Mouse (Mus musculus): ENCODE results near the gene Olfr148. TPM values are rescaled to one million over a fixed set of nuclear protein-coding genes. Genes with fewer than 3 reads are reported as not detected.

Olfr148 gene
- not detected in 2 replicates for polyA plus RNA-seq (2012; rRNA removed; ENCODE audit: low replicate concordance)

GRCm38 (mm10) chr9:39610355-39610754 lies at the start of gene Olfr148:
Gene Olfr148, plus strand, starts transcription at chr9:39610655.

GRCm38 (mm10) chr9:39575469-39575868 lies 35.0 kb upstream of the Olfr148 start, which contains the start of gene Olfr959:
Gene Olfr959, minus strand, starts transcription at chr9:39575569.

GRCm38 (mm10) chr9:39603999-39604453 lies 6.4 kb upstream of the Olfr148 start, which contains the start of gene AW551984:
Gene AW551984, minus strand, starts transcription at chr9:39604403.

GRCm38 (mm10) chr9:39621073-39621472 lies 10.6 kb downstream of the Olfr148 start, which contains the start of gene Olfr960:
Gene Olfr960, plus strand, starts transcription at chr9:39621373.

GRCm38 (mm10) chr9:39644785-39645184 lies 34.3 kb downstream of the Olfr148 start, which contains the start of gene Olfr961:
Gene Olfr961, plus strand, starts transcription at chr9:39645085.

Other genes with a start within 250 kb of the Olfr148 start
- not detected in 2 replicates for gene Olfr951, start 223.2 kb upstream of the Olfr148 start, polyA plus RNA-seq (2012; rRNA removed; ENCODE audit: low replicate concordance)
- gene Olfr952, start 183.5 kb upstream of the Olfr148 start, polyA plus RNA-seq (2012; rRNA removed; ENCODE audit: low replicate concordance) = not detected in 2 replicates
- not detected in 2 replicates for gene Olfr954, start 154.0 kb upstream of the Olfr148 start, polyA plus RNA-seq (2012; rRNA removed; ENCODE audit: low replicate concordance)
- gene Olfr955, start 138.7 kb upstream of the Olfr148 start, polyA plus RNA-seq (2012; rRNA removed; ENCODE audit: low replicate concordance) = not detected in 2 replicates
- gene Olfr44, start 116.7 kb upstream of the Olfr148 start, polyA plus RNA-seq (2012; rRNA removed; ENCODE audit: low replicate concordance) = not detected in 2 replicates
- gene Olfr957, start 94.8 kb upstream of the Olfr148 start, polyA plus RNA-seq (2012; rRNA removed; ENCODE audit: low replicate concordance) = not detected in 2 replicates
- gene Olfr958, start 56.6 kb upstream of the Olfr148 start, polyA plus RNA-seq (2012; rRNA removed; ENCODE audit: low replicate concordance) = not detected in 2 replicates
- not detected in 2 replicates for gene Olfr959, start 35.1 kb upstream of the Olfr148 start, polyA plus RNA-seq (2012; rRNA removed; ENCODE audit: low replicate concordance)
- 0.30 and 1.8 TPM in 2 replicates for gene AW551984, start 6.3 kb upstream of the Olfr148 start, polyA plus RNA-seq (2012; rRNA removed; ENCODE audit: low replicate concordance)
- gene Olfr960, start 10.7 kb downstream of the Olfr148 start, polyA plus RNA-seq (2012; rRNA removed; ENCODE audit: low replicate concordance) = not detected in 2 replicates
- gene Olfr961, start 34.4 kb downstream of the Olfr148 start, polyA plus RNA-seq (2012; rRNA removed; ENCODE audit: low replicate concordance) = not detected in 2 replicates
- gene Olfr963, start 56.5 kb downstream of the Olfr148 start, polyA plus RNA-seq (2012; rRNA removed; ENCODE audit: low replicate concordance) = not detected in 2 replicates
- gene Olfr149, start 96.5 kb downstream of the Olfr148 start, polyA plus RNA-seq (2012; rRNA removed; ENCODE audit: low replicate concordance) = not detected in 2 replicates
- not detected in 2 replicates for gene Olfr965, start 100.7 kb downstream of the Olfr148 start, polyA plus RNA-seq (2012; rRNA removed; ENCODE audit: low replicate concordance)
- not detected in 2 replicates for gene Olfr150, start 120.3 kb downstream of the Olfr148 start, polyA plus RNA-seq (2012; rRNA removed; ENCODE audit: low replicate concordance)
- gene Olfr967, start 135.6 kb downstream of the Olfr148 start, polyA plus RNA-seq (2012; rRNA removed; ENCODE audit: low replicate concordance) = not detected in 2 replicates
- gene Olfr968, start 172.6 kb downstream of the Olfr148 start, polyA plus RNA-seq (2012; rRNA removed; ENCODE audit: low replicate concordance) = not detected in 2 replicates
- gene Olfr969, start 180.3 kb downstream of the Olfr148 start, polyA plus RNA-seq (2012; rRNA removed; ENCODE audit: low replicate concordance) = not detected in 2 replicates
- gene Olfr970, start 198.2 kb downstream of the Olfr148 start, polyA plus RNA-seq (2012; rRNA removed; ENCODE audit: low replicate concordance) = not detected in 2 replicates
- not detected in 2 replicates for gene Olfr971, start 226.2 kb downstream of the Olfr148 start, polyA plus RNA-seq (2012; rRNA removed; ENCODE audit: low replicate concordance)